Mouse (Mus musculus) MEL (cell line): ENCODE data around the gene Prr23a2. TPM values are rescaled to one million over a fixed set of nuclear protein-coding genes. Genes with fewer than 3 reads are reported as not detected.

Source experiments
- DNase-seq: peaks from one replicate; pipeline ENCODE4 v3.0.0; 2011; ENCODE audit warnings: low read depth, low spot score
- H3K27ac ChIP-seq: 2 replicates; pipeline ENCODE4 v1.5.1; 2012; ENCODE audit warnings: low read depth, mild to moderate bottlenecking, control low read depth, low read length, moderate library complexity; ENCODE audit not compliant: control insufficient read depth
- H3K27me3 ChIP-seq, 2 experiments: fragments of 150-350 bp in 1 of 2; sonication (generic) in 1 of 2; 2 replicates each; pipeline ENCODE4 v1.6.1; 2012; ENCODE audit warnings: low read length in 2 of 2, mild to moderate bottlenecking in 2 of 2, improper control_type of control experiment in 1 of 2, moderate library complexity in 1 of 2; ENCODE audit not compliant: insufficient read depth in 2 of 2, control insufficient read depth in 1 of 2
- H3K36me3 ChIP-seq, 2 experiments: 2 replicates each; pipeline ENCODE4 v1.6.1; 2012 to 2014; ENCODE audit warnings: low read length in 2 of 2, improper control_type of control experiment in 1 of 2, inconsistent platforms in 1 of 2, mild to moderate bottlenecking in 1 of 2; ENCODE audit not compliant: insufficient read depth in 2 of 2, control insufficient read depth in 1 of 2
- H3K4me1 ChIP-seq, 2 experiments: fragments of 150-350 bp in 1 of 2; sonication (generic) in 1 of 2; 2 replicates each; pipeline ENCODE4 v1.6.1; 2012; ENCODE audit warnings: low read length in 2 of 2, improper control_type of control experiment in 1 of 2, mild to moderate bottlenecking in 1 of 2; ENCODE audit not compliant: insufficient read depth in 2 of 2, control insufficient read depth in 1 of 2
- H3K4me3 ChIP-seq, 2 experiments: fragments of 150-350 bp in 1 of 2; sonication (generic) in 1 of 2; 2 replicates each; pipeline ENCODE4 v1.5.1; 2012; ENCODE audit warnings: low read depth in 2 of 2, low read length in 2 of 2, mild to moderate bottlenecking in 2 of 2, moderate library complexity in 2 of 2, control low read depth in 1 of 2, improper control_type of control experiment in 1 of 2; ENCODE audit not compliant: control insufficient read depth in 1 of 2, insufficient read depth in 1 of 2
- H3K79me2 ChIP-seq: 2 replicates; pipeline ENCODE4 v1.6.1; 2012; ENCODE audit warnings: mild to moderate bottlenecking, low read length, moderate library complexity; ENCODE audit not compliant: control insufficient read depth, poor library complexity, insufficient read depth
- H3K9ac ChIP-seq: 2 replicates; pipeline ENCODE4 v1.6.1; 2012; ENCODE audit warnings: low read depth, mild to moderate bottlenecking, control low read depth, low read length, moderate library complexity; ENCODE audit not compliant: control insufficient read depth, poor library complexity, severe bottlenecking
- H3K9me3 ChIP-seq: fragments of 150-350 bp; sonication (generic); replicated peaks from 2 replicates; pipeline ENCODE4 v1.6.1; 2012; ENCODE audit warnings: mild to moderate bottlenecking, low read length, improper control_type of control experiment, moderate library complexity; ENCODE audit not compliant: insufficient read depth
- CHD2 ChIP-seq: IDR thresholded peaks from 2 replicates; pipeline ENCODE4 v1.6.1; 2011; ENCODE audit warnings: low read length, improper control_type of control experiment
- EP300 ChIP-seq, 2 experiments: IDR thresholded peaks; 2 replicates each; pipeline ENCODE4 v1.6.1; 2011; ENCODE audit warnings: improper control_type of control experiment in 2 of 2, low read length in 2 of 2, low read depth in 1 of 2, mild to moderate bottlenecking in 1 of 2
- GABPA ChIP-seq: IDR thresholded peaks from 2 replicates; pipeline ENCODE4 v1.6.1; 2012; ENCODE audit warnings: low read depth, mild to moderate bottlenecking, inconsistent platforms, low read length, improper control_type of control experiment, moderate library complexity
- HCFC1 ChIP-seq: IDR thresholded peaks from 2 replicates; pipeline ENCODE4 v1.6.1; 2012; ENCODE audit warnings: low read depth, mild to moderate bottlenecking, inconsistent platforms, low read length, improper control_type of control experiment, moderate library complexity
- JUND ChIP-seq: IDR thresholded peaks from 2 replicates; pipeline ENCODE4 v1.6.1; 2011; ENCODE audit warnings: low read depth, mild to moderate bottlenecking, improper control_type of control experiment, low read length
- MAZ ChIP-seq: IDR thresholded peaks from 2 replicates; pipeline ENCODE4 v1.6.1; 2012; ENCODE audit warnings: low read depth, mild to moderate bottlenecking, inconsistent platforms, low read length, improper control_type of control experiment
- MEF2A ChIP-seq: IDR thresholded peaks from 2 replicates; pipeline ENCODE4 v1.6.1; 2014; ENCODE audit warnings: low read depth, mild to moderate bottlenecking, inconsistent platforms, low read length, improper control_type of control experiment; ENCODE audit not compliant: poor library complexity, insufficient replicate concordance, severe bottlenecking; ENCODE audit errors: extremely low read depth
- MYB ChIP-seq: IDR thresholded peaks from 2 replicates; pipeline ENCODE4 v1.6.1; 2011; ENCODE audit warnings: mild to moderate bottlenecking, low read depth, low read length, improper control_type of control experiment
- NELFE ChIP-seq: IDR thresholded peaks from 2 replicates; pipeline ENCODE4 v1.6.1; 2011; ENCODE audit warnings: low read depth, low read length, improper control_type of control experiment
- NRF1 ChIP-seq: IDR thresholded peaks from 2 replicates; pipeline ENCODE4 v1.6.1; 2014; ENCODE audit warnings: low read depth, mild to moderate bottlenecking, inconsistent platforms, low read length, improper control_type of control experiment, moderate library complexity; ENCODE audit not compliant: poor library complexity, insufficient read depth, severe bottlenecking
- POLR2AphosphoS5 ChIP-seq: IDR thresholded peaks from 2 replicates; pipeline ENCODE4 v1.6.1; 2012; ENCODE audit warnings: low read depth, borderline replicate concordance, mild to moderate bottlenecking, inconsistent platforms, low read length, moderate library complexity, mixed read lengths
- RCOR1 ChIP-seq: IDR thresholded peaks from 2 replicates; pipeline ENCODE4 v1.6.1; 2012; ENCODE audit warnings: low read depth, mild to moderate bottlenecking, inconsistent platforms, low read length, improper control_type of control experiment
- SIN3A ChIP-seq: IDR thresholded peaks from 2 replicates; pipeline ENCODE4 v1.6.1; 2012; ENCODE audit warnings: low read length, improper control_type of control experiment, inconsistent platforms
- SMC3 ChIP-seq: IDR thresholded peaks from 2 replicates; pipeline ENCODE4 v1.6.1; 2011; ENCODE audit warnings: low read depth, low read length, improper control_type of control experiment
- TAL1 ChIP-seq: IDR thresholded peaks from 2 replicates; pipeline ENCODE4 v1.6.1; 2012; ENCODE audit warnings: mild to moderate bottlenecking, inconsistent platforms, low read length, moderate library complexity, mixed read lengths
- UBTF ChIP-seq: IDR thresholded peaks from 2 replicates; pipeline ENCODE4 v1.6.1; 2012; ENCODE audit warnings: low read depth, mild to moderate bottlenecking, inconsistent platforms, low read length, improper control_type of control experiment, moderate library complexity, borderline replicate concordance; ENCODE audit not compliant: insufficient read depth
- USF1 ChIP-seq: IDR thresholded peaks from 2 replicates; pipeline ENCODE4 v1.6.1; 2014; ENCODE audit warnings: low read depth, mild to moderate bottlenecking, inconsistent platforms, low read length, improper control_type of control experiment, moderate library complexity
- ZMIZ1 ChIP-seq: IDR thresholded peaks from 2 replicates; pipeline ENCODE4 v1.6.1; 2012; ENCODE audit warnings: low read depth, mild to moderate bottlenecking, inconsistent platforms, low read length, improper control_type of control experiment, moderate library complexity
- ZNF384 ChIP-seq: IDR thresholded peaks from 2 replicates; pipeline ENCODE4 v1.6.1; 2012; ENCODE audit warnings: low read depth, mild to moderate bottlenecking, inconsistent platforms, low read length, improper control_type of control experiment
- polyA plus RNA-seq, 2 experiments: library from polyadenylated mRNA; stranded (reverse) in 1 of 2; unstranded in 1 of 2; fragments of >175 nt in 1 of 2; fragments of >200 nt in 1 of 2; gene quantifications; 2 replicates each; pipeline versions ENCODE4 v1.2.1 to v1.2.4; 2012; ENCODE audit warnings: low replicate concordance in 2 of 2, low read depth in 1 of 2; ENCODE audit not compliant: insufficient read length in 2 of 2, insufficient read depth in 1 of 2, missing spikeins in 1 of 2
- total RNA-seq: library from RNA; depleted of rRNA; stranded (reverse); fragments of 300-350 nt; gene quantifications from 2 replicates; pipeline ENCODE4 v1.2.3, GENCODE M21; 2012

Gene Prr23a2
- total and polyA plus RNA-seq, 3 experiments = not detected

GRCm38 (mm10) chr9:98816066-98816465 is 40.2 kb upstream of the Prr23a2 start:
- DNase-seq = no peak

DNA sequence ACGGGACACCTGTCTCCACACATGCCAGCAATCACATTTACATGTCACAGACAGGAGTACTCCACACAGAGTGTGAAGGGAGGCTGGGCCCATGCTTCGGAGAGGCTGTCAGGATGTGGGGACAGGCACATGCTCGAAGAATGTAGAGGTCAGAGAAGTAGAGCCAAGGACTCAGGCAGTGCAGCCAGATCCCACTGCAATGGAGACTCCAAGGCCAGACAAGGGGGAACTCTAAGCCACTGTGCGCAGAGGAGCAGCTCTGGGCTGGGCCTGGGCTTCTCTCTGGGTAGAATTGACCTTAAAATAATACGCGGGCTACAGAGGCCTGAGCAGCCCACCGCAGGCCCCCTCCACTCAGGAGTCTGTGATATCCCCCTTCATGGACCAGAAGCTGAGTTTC is 38.7 kb upstream of the Prr23a2 start:
- no peak for DNase-seq
- TF ChIP-seq GABPA = no peak
- TF ChIP-seq JUND = no peak
- no peak for TF ChIP-seq USF1
- TF ChIP-seq TAL1 = no peak
- TF ChIP-seq UBTF = no peak
- H3K27me3 ChIP-seq = no peaks in the 10 kb centered on the region
- H3K36me3 ChIP-seq = no peaks in the 10 kb centered on the region
- H3K27ac ChIP-seq = no peak overlapping the region
- H3K9me3 ChIP-seq = no peaks in the 10 kb centered on the region
- no peaks in the 10 kb centered on the region for H3K4me1 ChIP-seq
- H3K79me2 ChIP-seq = no peaks in the 10 kb centered on the region
- no peak overlapping the region for H3K9ac ChIP-seq
- H3K4me3 ChIP-seq = no peak overlapping the region

More at GRCm38 (mm10) chr9:98816066-98816465, 40.2 kb upstream of the Prr23a2 start:
- Histone ChIP-seq H3K79me2 (no peaks in the 10 kb centered on the region), H3K27ac (no peak overlapping the region), H3K36me3 (no peaks in the 10 kb centered on the region), H3K9ac (no peak overlapping the region), H3K9me3 (no peaks in the 10 kb centered on the region), H3K4me3 (no peak overlapping the region), H3K27me3 (no peaks in the 10 kb centered on the region), H3K4me1 (no peaks in the 10 kb centered on the region)
- TF ChIP-seq EP300 (IDR thresholded peaks at IDR 0.05; ENCODE audit: low read depth in 1 of 2, low read length in 2 of 2) = no peak
- no peak for TF ChIP-seq ZMIZ1
- no peak for TF ChIP-seq RCOR1
- TF ChIP-seq POLR2AphosphoS5 = no peak
- TF ChIP-seq USF1 = no peak
- no peak for TF ChIP-seq ZNF384
- no peak for TF ChIP-seq NRF1
- no peak for TF ChIP-seq MYB
- no peak for TF ChIP-seq CHD2
- no peak for TF ChIP-seq NELFE
- TF ChIP-seq MEF2A = no peak
- no peak for TF ChIP-seq SIN3A
- no peak for TF ChIP-seq SMC3
- no peak for TF ChIP-seq HCFC1
- no peak for TF ChIP-seq JUND
- no peak for TF ChIP-seq MAZ
